ENCODE assay signal across 8 mouse cellular contexts in genomic region chr6:88518404-88519263, GRCm38 (mm10). TPM values are rescaled to one million over a fixed set of nuclear protein-coding genes. Genes with fewer than 3 reads are reported as not detected.
DNase-seq lines count a peak whose midpoint lies in the region; ATAC-seq and TF ChIP-seq lines count a peak whose summit lies in the region.

Gene Sec61a1, minus strand, starts transcription at chr6:88518905.

- peak within 1 kb of the TSS; percentile 94 for H3K27ac ChIP-seq in hindbrain, embryonic 10.5 days
- H3K27ac ChIP-seq in lung, postnatal 0 days (ENCODE audit: low read length): peak within 1 kb of the TSS; percentile 91

- under 1% methylated on average over 80 of the region's 80 CpGs for WGBS in hindbrain, embryonic 10.5 days
- WGBS in lung, postnatal 0 days: 2% methylated on average over 71 of the region's 80 CpGs

- H3K4me3 ChIP-seq in hindbrain, embryonic 10.5 days: peak within 1 kb of the TSS; percentile 95
- H3K4me3 ChIP-seq in lung, postnatal 0 days (ENCODE audit: low read depth, low read length): peak within 1 kb of the TSS; percentile 99

- H3K4me2 ChIP-seq in lung, postnatal 0 days (replicated peaks; ENCODE audit: low read depth, low read length): peak within 1 kb of the TSS; percentile 90

- H3K9me3 ChIP-seq in hindbrain, embryonic 10.5 days: no peaks in the 10 kb centered on the region
- no peaks in the 10 kb centered on the region for H3K9me3 ChIP-seq in lung, postnatal 0 days (ENCODE audit: low read length)

- peaks cover 32% of the 10 kb centered on the region for H3K36me3 ChIP-seq in hindbrain, embryonic 10.5 days
- peaks cover 20% of the 10 kb centered on the region; the same call in 1 of the 2 replicates for H3K36me3 ChIP-seq in lung, postnatal 0 days (ENCODE audit: insufficient read depth, low read length)

- H3K27me3 ChIP-seq in hindbrain, embryonic 10.5 days (ENCODE audit: insufficient read depth, poor library complexity, severe bottlenecking): no peaks in the 10 kb centered on the region
- no peaks in the 10 kb centered on the region for H3K27me3 ChIP-seq in lung, postnatal 0 days (replicated peaks; ENCODE audit: insufficient read depth, low read length)

- peak; percentile 97 for DNase-seq in MN1 (ENCODE audit: low spot score)
- DNase-seq in cerebellum, adult 9-10 months: peak; percentile 93
- DNase-seq in hindbrain, embryonic 10.5 days (ENCODE audit: low spot score): peak; percentile 96
- DNase-seq in layer of hippocampus, adult 9-11 months: peak; percentile 97
- DNase-seq in lung, postnatal 0 days (ENCODE audit: low spot score): peak; percentile 99
- DNase-seq in ovary, postnatal 14 days (ENCODE audit: low spot score): peak; percentile 86
- DNase-seq in thymus, postnatal 14 days: peak; percentile 95

- peaks cover 31% of the 10 kb centered on the region for H3K4me1 ChIP-seq in hindbrain, embryonic 10.5 days (replicated peaks)
- no peaks in the 10 kb centered on the region; the same call in 1 of the 2 replicates for H3K4me1 ChIP-seq in lung, postnatal 0 days (ENCODE audit: insufficient read depth, low read depth, low read length)

- TF ChIP-seq CTCF in lung, postnatal 0 days (IDR thresholded peaks at IDR 0.05): peak; percentile 4; the same call in 1 of the 2 replicates

- peak; percentile 90 for ATAC-seq in frontal cortex, adult (ENCODE audit: low TSS enrichment)
- peak; percentile 98 for ATAC-seq in lung, postnatal 0 days

- no peak for TF ChIP-seq EP300 in lung, postnatal 0 days (IDR thresholded peaks at IDR 0.05)

- peak within 1 kb of the TSS; percentile 97 for H3K9ac ChIP-seq in lung, postnatal 0 days (replicated peaks; ENCODE audit: low read depth)

RNA-seq across cellular contexts. Expression of gene Sec61a1, which starts in this region (rescaled TPM):
- 206 and 228 TPM in 2 replicates for polyA plus RNA-seq in hindbrain, embryonic 10.5 days (2016; fragmentation: Nextera tagmentation; extraction: Ambion mirVana)
- polyA plus RNA-seq in lung, postnatal 0 days (2015; fragmentation: Nextera tagmentation; extraction: Ambion mirVana): 145 and 149 TPM in 2 replicates

Comparison
In these comparisons a context has a peak if more than half of its experiments do, and no peak if none do; other contexts are left out.
1. Peak in every context shown above with its lines: DNase-seq, ATAC-seq, H3K4me3 ChIP-seq and H3K27ac ChIP-seq.